Mouse (Mus musculus) forebrain, postnatal 0 days (tissue): Measurements from ENCODE around the gene Tmco2. TPM values are rescaled to one million over a fixed set of nuclear protein-coding genes. Genes with fewer than 3 reads are reported as not detected.
"Not testable (repeated sequence)": the region's sequence is repeated elsewhere in the genome, so short reads cannot be mapped to it uniquely, and the experiment has no call there.

Experiments used
- ATAC-seq: fragments of 200-750 bp; cut with Nextera tagmentation; 2 replicates; pipeline ENCODE4 v1.8.0; 2017; ENCODE audit warnings: mild to moderate bottlenecking, moderate library complexity
- DNase-seq: peaks from one replicate; pipeline ENCODE4 v3.0.0-alpha.2; 2015
- H3K27ac ChIP-seq: fragments of 300-500 bp; sonication (generic); 2 replicates; pipeline ENCODE4 v1.5.1; 2014; ENCODE audit warnings: low read depth, mild to moderate bottlenecking, antibody characterized with exemption, low read length, moderate library complexity, mixed read lengths
- H3K27me3 ChIP-seq: fragments of 300-500 bp; sonication (generic); 2 replicates; pipeline ENCODE4 v1.6.1; 2014; ENCODE audit warnings: mild to moderate bottlenecking, low read length, mixed read lengths; ENCODE audit not compliant: insufficient read depth
- H3K36me3 ChIP-seq: fragments of 300-500 bp; sonication (generic); 2 replicates; pipeline ENCODE4 v1.6.1; 2014; ENCODE audit warnings: mild to moderate bottlenecking, moderate library complexity; ENCODE audit not compliant: insufficient read depth
- H3K4me1 ChIP-seq: fragments of 300-500 bp; sonication (generic); 2 replicates; pipeline ENCODE4 v1.6.1; 2014; ENCODE audit warnings: antibody characterized with exemption; ENCODE audit not compliant: insufficient read depth
- H3K4me2 ChIP-seq: fragments of 300-500 bp; sonication (generic); 2 replicates; pipeline ENCODE4 v1.6.1; 2014; ENCODE audit warnings: low read depth, mild to moderate bottlenecking, moderate library complexity
- H3K4me3 ChIP-seq: fragments of 300-500 bp; sonication (generic); 2 replicates; pipeline ENCODE4 v1.5.1; 2014; ENCODE audit warnings: low read depth, low read length, mixed read lengths
- H3K9ac ChIP-seq: fragments of 300-500 bp; sonication (generic); 2 replicates; pipeline ENCODE4 v1.6.1; 2014; ENCODE audit warnings: mild to moderate bottlenecking
- H3K9me3 ChIP-seq: fragments of 300-500 bp; sonication (generic); 2 replicates; pipeline ENCODE4 v1.6.1; 2016; ENCODE audit warnings: low read length
- CTCF ChIP-seq: sonication (generic); IDR thresholded peaks from 2 replicates; pipeline ENCODE4 v1.5.1; 2016; ENCODE audit warnings: antibody characterized with exemption, control low read depth, low read depth
- WGBS: fragments of 180-500 bp; shearing (Covaris S2); extraction: QIAGEN DNeasy Blood & Tissue Kit; methylation state at CpG from one replicate; pipeline ENCODE4 v1.1.7; 2014; 5-methylcytosine and 5-hydroxymethylcytosine counted together
- polyA plus RNA-seq: library from polyadenylated mRNA; unstranded; fragments of >200 nt; fragmentation: Nextera tagmentation; extraction: Ambion mirVana; gene quantifications from 2 replicates; pipeline ENCODE4 v1.2.1, GENCODE M21; 2015
- total RNA-seq: library from RNA; depleted of rRNA; stranded (reverse); fragments of >200 nt; gene quantifications from 2 replicates; pipeline ENCODE4 v1.2.3, GENCODE M21; 2014; rRNA removed

Tmco2 gene
- total and polyA plus RNA-seq, 2 experiments from 2014 or later: not detected

DNA sequence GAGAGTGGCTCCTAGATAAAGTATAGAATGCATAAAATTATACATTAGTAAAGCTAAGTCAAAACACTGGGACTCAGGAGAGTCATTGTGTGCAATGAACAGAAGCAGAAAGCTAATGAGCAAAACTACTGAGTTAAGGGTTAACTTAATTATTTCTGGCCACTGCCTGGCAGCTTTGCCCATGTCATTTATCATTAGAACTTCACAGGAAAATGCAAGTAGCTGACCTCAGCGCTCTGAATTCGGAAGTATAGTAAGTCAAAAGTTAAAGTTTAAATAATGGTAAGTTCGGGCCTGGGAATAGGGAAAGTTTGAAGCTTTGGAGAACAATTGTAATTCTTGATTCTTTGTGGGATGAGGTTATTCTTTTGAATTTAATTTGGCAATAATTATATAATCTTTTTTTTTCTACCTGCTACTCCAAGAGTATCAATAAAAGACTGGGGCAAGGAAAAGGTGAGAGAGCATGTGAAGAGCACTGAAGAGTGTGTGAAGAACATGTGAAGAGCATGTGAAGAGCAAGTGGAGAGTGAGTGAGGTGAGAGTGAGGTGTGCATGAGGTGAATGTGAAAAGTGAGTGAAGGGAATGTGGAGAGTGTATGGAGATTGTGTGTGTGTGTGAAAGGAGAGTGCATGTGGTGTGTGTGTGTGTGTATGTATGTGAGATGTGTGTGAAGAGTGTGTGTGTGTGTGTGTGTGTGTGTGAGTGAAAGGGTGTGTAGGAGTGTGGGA lies 30.9 kb downstream of the Tmco2 start:
- H3K36me3 ChIP-seq: peaks cover 65% of the 10 kb centered on the region
- H3K9ac ChIP-seq: no peak overlapping the region
- ATAC-seq: no peak
- no peak overlapping the region for H3K4me3 ChIP-seq
- no peak overlapping the region for H3K4me2 ChIP-seq
- no peak overlapping the region for H3K27ac ChIP-seq
- no peak for DNase-seq
- no peak for TF ChIP-seq CTCF
- H3K4me1 ChIP-seq: no peaks in the 10 kb centered on the region
- no peaks in the 10 kb centered on the region for H3K27me3 ChIP-seq
- WGBS: 82% methylated on average over 3 of the region's 3 CpGs
- H3K9me3 ChIP-seq: no peaks in the 10 kb centered on the region

DNA sequence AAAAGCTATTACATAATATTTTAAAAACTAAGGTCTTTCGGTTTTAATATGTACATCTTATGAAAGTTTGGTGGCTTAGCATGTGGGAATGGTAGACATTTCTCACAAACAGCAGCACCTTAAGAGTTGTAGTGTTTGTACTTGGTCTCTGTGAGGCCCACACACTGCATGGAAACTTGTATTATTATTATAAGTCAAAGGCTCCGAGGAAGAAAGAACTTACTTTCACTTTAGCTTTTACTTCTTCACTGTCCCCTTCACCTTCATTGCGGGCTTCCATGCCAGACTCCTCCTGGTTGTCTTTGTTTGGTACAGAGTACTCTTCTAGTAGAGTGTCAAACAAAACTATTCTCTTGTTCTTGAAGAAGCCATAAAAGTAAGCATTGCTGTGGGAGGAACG lies 34.8 kb downstream of the Tmco2 start:
- Histone ChIP-seq H3K27me3 (no peaks in the 10 kb centered on the region), H3K36me3 (peaks cover 38% of the 10 kb centered on the region), H3K9me3 (no peaks in the 10 kb centered on the region), H3K4me2 (no peak overlapping the region), H3K4me1 (no peaks in the 10 kb centered on the region), H3K27ac (no peak overlapping the region), H3K9ac (no peak overlapping the region), H3K4me3 (no peak overlapping the region)
- WGBS: 86% methylated on average over 4 of the region's 4 CpGs
- ATAC-seq: no peak
- TF ChIP-seq CTCF: no peak
- no peak for DNase-seq

DNA sequence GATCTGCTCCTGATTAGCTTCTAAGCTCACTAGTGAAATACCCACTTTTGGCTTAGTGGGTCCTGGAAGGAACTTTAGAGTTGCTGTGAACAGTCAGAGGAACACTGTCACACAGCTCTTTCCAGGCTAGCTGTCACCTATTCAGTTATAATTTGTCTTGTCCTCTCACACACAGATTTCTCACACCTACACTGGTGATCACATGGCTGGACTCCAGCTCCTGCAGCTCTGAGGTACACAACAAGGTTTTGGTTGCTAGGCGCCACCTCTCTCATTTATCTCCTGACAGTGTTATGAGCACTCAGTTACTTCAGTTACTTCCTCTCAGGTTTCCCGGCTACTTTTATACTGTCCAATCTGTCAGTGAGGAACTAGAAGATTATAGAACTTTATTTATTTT lies 43.7 kb downstream of the Tmco2 start:
- no peak overlapping the region for H3K9ac ChIP-seq
- TF ChIP-seq CTCF: no peak

DNA sequence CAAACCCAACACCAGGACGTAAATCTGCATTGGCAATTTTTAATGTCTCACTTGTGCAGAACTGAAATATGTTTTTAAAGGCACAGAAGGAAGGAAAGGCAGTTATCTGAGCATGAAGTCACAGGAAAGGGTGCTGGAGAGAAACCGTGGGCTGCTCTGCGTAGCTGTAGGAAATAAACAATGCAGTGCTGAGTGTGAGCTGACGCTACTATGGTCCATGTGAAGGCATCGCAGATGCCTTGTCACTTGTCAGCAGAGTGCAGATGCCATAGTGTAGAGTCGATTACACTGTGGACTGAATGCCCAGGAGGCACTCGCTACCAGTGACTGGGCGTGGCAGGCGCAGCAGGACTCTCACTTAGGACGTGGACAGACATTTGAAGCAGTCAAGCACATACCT lies 49.8 kb downstream of the Tmco2 start:
- H3K4me1 ChIP-seq, H3K4me2 ChIP-seq, H3K9me3 ChIP-seq, DNase-seq, H3K9ac ChIP-seq, ATAC-seq, H3K27me3 ChIP-seq, H3K27ac ChIP-seq, H3K4me3 ChIP-seq: not testable (repeated sequence)
- 92% methylated on average over 10 of the region's 10 CpGs for WGBS
- H3K36me3 ChIP-seq: peaks cover 30% of the 10 kb centered on the region

More for the DNA sequence above, 43.7 kb downstream of the Tmco2 start:
- Histone ChIP-seq H3K4me1 (no peaks in the 10 kb centered on the region), H3K36me3 (peaks cover 39% of the 10 kb centered on the region), H3K27ac (no peak overlapping the region), H3K27me3 (no peaks in the 10 kb centered on the region), H3K4me2 (no peak overlapping the region), H3K4me3 (no peak overlapping the region), H3K9me3 (no peaks in the 10 kb centered on the region)
- DNase-seq: no peak
- no peak for ATAC-seq
- 91% methylated on average over 2 of the region's 2 CpGs for WGBS

DNA sequence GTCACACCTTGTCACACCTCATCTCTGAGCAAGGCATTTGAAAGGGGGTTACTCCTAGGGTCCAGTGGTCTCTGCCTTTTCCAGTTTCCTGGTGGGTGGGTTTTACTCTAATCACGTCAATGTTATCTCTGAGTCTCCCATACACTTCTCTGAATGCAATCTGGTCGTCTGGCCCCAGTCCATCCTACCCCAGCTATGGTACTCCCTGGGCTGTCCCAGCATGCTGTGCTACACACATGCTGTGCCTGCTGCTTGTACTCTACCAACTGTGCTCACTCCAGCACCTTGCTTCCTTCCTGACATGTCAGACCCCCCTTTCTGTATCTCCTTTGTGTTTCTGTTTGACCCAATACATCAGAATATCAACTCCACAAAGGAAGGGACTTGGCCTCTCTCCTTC lies 52.0 kb downstream of the Tmco2 start:
- ATAC-seq: peak; percentile 42
- no peak for DNase-seq
- Histone ChIP-seq H3K4me3 (no peak overlapping the region), H3K27ac (no peak overlapping the region), H3K27me3 (no peaks in the 10 kb centered on the region), H3K36me3 (peaks cover 24% of the 10 kb centered on the region), H3K4me1 (no peaks in the 10 kb centered on the region), H3K9me3 (no peaks in the 10 kb centered on the region), H3K9ac (no peak overlapping the region), H3K4me2 (no peak overlapping the region)
- no peak for TF ChIP-seq CTCF
- WGBS: 58% methylated on average over 2 of the region's 2 CpGs

DNA sequence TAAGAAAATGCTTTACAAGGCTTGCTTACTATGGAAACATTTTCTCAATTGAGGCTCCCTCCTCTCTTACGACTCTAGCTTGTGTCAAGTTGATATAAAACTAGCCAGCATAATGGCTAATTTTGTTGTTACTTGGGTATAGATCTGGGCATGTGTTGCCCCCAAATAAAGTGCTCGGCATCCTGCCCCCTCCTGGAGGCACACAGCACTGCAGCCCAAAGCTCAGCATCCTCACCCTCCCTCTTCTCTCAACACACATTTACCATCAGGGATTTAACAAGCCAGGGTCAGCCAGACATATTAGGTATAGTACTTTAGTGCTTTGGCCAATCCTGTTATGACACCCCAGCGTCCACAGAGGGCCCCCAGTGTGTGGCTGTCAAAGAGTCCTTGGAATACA lies 52.7 kb downstream of the Tmco2 start:
- H3K4me1 ChIP-seq: no peaks in the 10 kb centered on the region
- no peak for DNase-seq
- peaks cover 21% of the 10 kb centered on the region for H3K36me3 ChIP-seq
- H3K4me3 ChIP-seq: no peak overlapping the region
- no peak overlapping the region for H3K27ac ChIP-seq
- 50% methylated on average over 3 of the region's 3 CpGs for WGBS
- TF ChIP-seq CTCF: peak; percentile 67
- H3K4me2 ChIP-seq: no peak overlapping the region
- no peak overlapping the region for H3K9ac ChIP-seq
- ATAC-seq: no peak
- no peaks in the 10 kb centered on the region for H3K27me3 ChIP-seq
- H3K9me3 ChIP-seq: no peaks in the 10 kb centered on the region

Other genes with a start within 250 kb of the Tmco2 start
- gene Exo5, start 184.2 kb downstream of the Tmco2 start, total RNA-seq: 15.6 and 15.7 TPM in 2 replicates
- gene Exo5, start 184.2 kb downstream of the Tmco2 start, polyA plus RNA-seq: 16.0 and 18.7 TPM in 2 replicates
- gene Zfp69, start 157.5 kb downstream of the Tmco2 start, total RNA-seq: 2.6 and 3.1 TPM in 2 replicates
- 2.5 and 4.5 TPM in 2 replicates for gene Zfp69, start 157.5 kb downstream of the Tmco2 start, polyA plus RNA-seq
- 86.8 and 92.0 TPM in 2 replicates for gene Smap2, start 92.0 kb downstream of the Tmco2 start, total RNA-seq
- gene Smap2, start 92.0 kb downstream of the Tmco2 start, polyA plus RNA-seq: 41.3 and 49.7 TPM in 2 replicates
- gene Col9a2, start 69.8 kb downstream of the Tmco2 start, total RNA-seq: 28.1 and 29.8 TPM in 2 replicates
- gene Col9a2, start 69.8 kb downstream of the Tmco2 start, polyA plus RNA-seq: 8.2 and 9.1 TPM in 2 replicates
- gene Zmpste24, start 11.0 kb downstream of the Tmco2 start, total RNA-seq: 14.2 and 20.5 TPM in 2 replicates
- gene Zmpste24, start 11.0 kb downstream of the Tmco2 start, polyA plus RNA-seq: 13.0 and 16.1 TPM in 2 replicates
- 41.0 and 42.9 TPM in 2 replicates for gene Rlf, start 105.9 kb upstream of the Tmco2 start, total RNA-seq
- 9.3 and 17.4 TPM in 2 replicates for gene Rlf, start 105.9 kb upstream of the Tmco2 start, polyA plus RNA-seq
- gene Gm12888, start 215.7 kb upstream of the Tmco2 start, total RNA-seq: not detected in 2 replicates
- not detected in 2 replicates for gene Gm12888, start 215.7 kb upstream of the Tmco2 start, polyA plus RNA-seq